In the genomic region with DNA sequence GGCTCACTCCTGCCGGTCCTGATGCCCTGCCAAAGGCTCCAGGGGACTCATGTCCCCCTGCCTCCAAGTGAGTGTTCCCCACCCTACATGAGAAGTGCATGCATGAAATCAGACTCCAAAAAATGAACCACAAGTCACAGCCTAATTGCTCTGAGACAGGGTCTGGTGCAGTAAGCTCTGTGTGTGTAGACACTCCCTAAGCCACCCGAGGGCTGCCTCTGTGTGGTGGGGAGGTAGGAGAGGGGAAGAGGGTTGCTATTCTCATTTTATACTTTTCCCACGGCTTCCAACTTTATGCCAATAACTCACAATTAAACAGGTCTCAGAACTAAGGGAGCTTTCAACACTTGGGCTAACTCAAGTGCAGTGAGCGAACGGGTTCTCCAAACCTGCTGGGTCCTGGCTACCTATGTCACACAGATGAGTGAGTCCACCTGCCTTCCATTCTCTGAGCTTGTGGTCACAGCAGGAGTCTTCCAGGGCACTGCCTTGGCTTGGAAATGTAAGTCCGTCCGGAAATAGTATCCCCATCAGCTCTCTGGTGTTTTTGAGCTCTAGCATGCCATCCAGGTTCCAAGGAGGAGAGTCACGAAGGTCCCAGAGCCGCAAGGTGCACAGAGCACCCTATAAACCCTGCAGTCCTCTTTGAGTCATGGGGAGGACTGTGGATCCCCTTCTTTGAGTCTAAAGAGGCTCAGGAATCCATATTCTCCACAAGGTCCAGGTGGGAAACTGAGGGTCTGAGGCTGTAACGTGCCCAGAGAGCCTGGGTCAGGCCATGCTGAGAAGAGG, we compare ENCODE assay signal across 9 mouse cellular contexts. TPM values are rescaled to one million over a fixed set of nuclear protein-coding genes. Genes with fewer than 3 reads are reported as not detected.
DNase-seq lines count a peak whose midpoint lies in the region; ATAC-seq and TF ChIP-seq lines count a peak whose summit lies in the region.
"Had no signal": no experiment of that assay in that cellular context is flagged by ENCODE, and none has a peak within 500 bp of the region (broad histone marks: within the 10 kb centered on the region; RNA-seq: fewer than 3 reads in every experiment).

No protein-coding gene starts in this region.

- H3K4me2 ChIP-seq in kidney, embryonic 16.5 days (replicated peaks; ENCODE audit: low read depth, low read length) = no peak overlapping the region
- no peak overlapping the region for H3K4me2 ChIP-seq in intestine, embryonic 15.5 days (replicated peaks)

- H3K9ac ChIP-seq in kidney, embryonic 16.5 days (replicated peaks; ENCODE audit: low read length) = no peak overlapping the region
- no peak overlapping the region for H3K9ac ChIP-seq in intestine, embryonic 15.5 days

- H3K4me1 ChIP-seq in kidney, embryonic 16.5 days (ENCODE audit: insufficient read depth, low read length) = peaks cover 50% of the 10 kb centered on the region
- peaks cover 23% of the 10 kb centered on the region for H3K4me1 ChIP-seq in bone marrow macrophage, adult 2 months (ENCODE audit: control insufficient read depth, insufficient read depth, low read length)
- H3K4me1 ChIP-seq in intestine, embryonic 15.5 days (replicated peaks) = peaks cover 32% of the 10 kb centered on the region

- H3K27me3 ChIP-seq in kidney, embryonic 16.5 days (ENCODE audit: insufficient read depth, low read length) = no peaks in the 10 kb centered on the region
- H3K27me3 ChIP-seq in intestine, embryonic 15.5 days (replicated peaks) = no peaks in the 10 kb centered on the region
- H3K27me3 ChIP-seq: Patski had no signal

- no peak for ATAC-seq in kidney, embryonic 16.5 days (ENCODE audit: low FRiP score, low TSS enrichment)
- ATAC-seq in intestine, embryonic 15.5 days = no peak
- ATAC-seq: Patski had no signal

- no peak for TF ChIP-seq CTCF in bone marrow macrophage, adult 2 months (IDR thresholded peaks at IDR 0.05; ENCODE audit: low read depth, low read length)

- H3K27ac ChIP-seq in kidney, embryonic 16.5 days (ENCODE audit: low read length) = peak overlapping the region; percentile 25; the same call in 1 of the 2 replicates
- 0 out of 2 replicates have a peak overlapping the region, but pooled peaks have one; percentile 0 for H3K27ac ChIP-seq in bone marrow macrophage, adult 2 months (ENCODE audit: insufficient read depth, low read depth, low read length)
- H3K27ac ChIP-seq in intestine, embryonic 15.5 days = 0 out of 2 replicates have a peak overlapping the region, but pooled peaks have one; percentile 6

- peak; percentile 55 to 67 for DNase-seq in cerebellum, adult 18-20 months
- DNase-seq in cerebellum, adult 8-10 months = no peak
- no peak for DNase-seq in kidney, postnatal 10 days
- DNase-seq in adrenal gland, adult 8-10 months = no peak
- no peak for DNase-seq in thymus, postnatal 25 days

- WGBS in kidney, embryonic 16.5 days = 68% methylated on average over 10 of the region's 10 CpGs
- 88% methylated on average over 10 of the region's 10 CpGs for WGBS in intestine, embryonic 15.5 days

- no peak for TF ChIP-seq POLR2A in bone marrow macrophage, adult 2 months (IDR thresholded peaks at IDR 0.05; ENCODE audit: borderline replicate concordance, low read depth, low read length)

- H3K9me3 ChIP-seq in kidney, embryonic 16.5 days (ENCODE audit: low read length) = no peaks in the 10 kb centered on the region
- no peaks in the 10 kb centered on the region for H3K9me3 ChIP-seq in intestine, embryonic 15.5 days

- no peak overlapping the region for H3K4me3 ChIP-seq in kidney, embryonic 16.5 days (ENCODE audit: low read length)
- no peak overlapping the region for H3K4me3 ChIP-seq in bone marrow macrophage, adult 2 months (ENCODE audit: insufficient read depth, low read length)
- H3K4me3 ChIP-seq in intestine, embryonic 15.5 days (replicated peaks) = no peak overlapping the region

- H3K36me3 ChIP-seq in kidney, embryonic 16.5 days (ENCODE audit: insufficient read depth, low read length) = no peaks in the 10 kb centered on the region
- H3K36me3 ChIP-seq in intestine, embryonic 15.5 days = peaks cover 2% of the 10 kb centered on the region; the same call in 1 of the 2 replicates

RNA-seq across cellular contexts. Expression of gene Frmd8, which starts 50.1 kb away (rescaled TPM):
- 50.6 and 52.9 TPM in 2 replicates for polyA plus RNA-seq in kidney, embryonic 16.5 days (2015; fragmentation: Nextera tagmentation; extraction: Ambion mirVana)
- polyA plus RNA-seq in bone marrow macrophage, adult 2 months (2012; ENCODE audit: insufficient read depth, insufficient read length, missing spikeins) = 24.6 and 25.2 TPM in 2 replicates
- polyA plus RNA-seq in intestine, embryonic 15.5 days (2015; fragmentation: Nextera tagmentation; extraction: Ambion mirVana) = 26.9 and 28.0 TPM in 2 replicates
- 10 to 100 TPM; 47.6 to 55.2 (median 53.4) TPM for total RNA-seq in adrenal gland, adult 8-10 months (2022)

RNA-seq across cellular contexts. Expression of gene Slc25a45, which starts 52.6 kb away (rescaled TPM):
- 14.8 and 15.7 TPM in 2 replicates for polyA plus RNA-seq in kidney, embryonic 16.5 days (2015; fragmentation: Nextera tagmentation; extraction: Ambion mirVana)
- 74.2 and 78.0 TPM in 2 replicates for polyA plus RNA-seq in bone marrow macrophage, adult 2 months (2012; ENCODE audit: insufficient read depth, insufficient read length, missing spikeins)
- polyA plus RNA-seq in intestine, embryonic 15.5 days (2015; fragmentation: Nextera tagmentation; extraction: Ambion mirVana) = 3.5 and 4.2 TPM in 2 replicates
- 10 to 100 TPM; 12.8 to 21.7 (median 17.5) TPM for total RNA-seq in adrenal gland, adult 8-10 months (2022)

RNA-seq across cellular contexts. Expression of gene Scyl1, which starts 53.8 kb away (rescaled TPM):
- 82.9 and 85.3 TPM in 2 replicates for polyA plus RNA-seq in kidney, embryonic 16.5 days (2015; fragmentation: Nextera tagmentation; extraction: Ambion mirVana)
- polyA plus RNA-seq in bone marrow macrophage, adult 2 months (2012; ENCODE audit: insufficient read depth, insufficient read length, missing spikeins) = 46.7 and 48.3 TPM in 2 replicates
- polyA plus RNA-seq in intestine, embryonic 15.5 days (2015; fragmentation: Nextera tagmentation; extraction: Ambion mirVana) = 60.6 and 60.9 TPM in 2 replicates
- 100 to 1,000 TPM; 112 to 147 (median 124) TPM for total RNA-seq in adrenal gland, adult 8-10 months (2022)

Comparison
In these comparisons a context has a peak if more than half of its experiments do, and no peak if none do; other contexts are left out.
1. DNase-seq: peak in cerebellum, adult 18-20 months (2 of 2); none in cerebellum, adult 8-10 months (single experiment), kidney, postnatal 10 days (single experiment), adrenal gland, adult 8-10 months (single experiment) and thymus, postnatal 25 days (single experiment).
2. Peak in every context shown above with its lines, with median percentiles within 50 percentile points of each other: H3K27ac ChIP-seq.